Mouse (Mus musculus): Measurements from ENCODE around the gene Zmynd12. TPM values are rescaled to one million over a fixed set of nuclear protein-coding genes. Genes with fewer than 3 reads are reported as not detected.

Zmynd12 gene
- polyA plus RNA-seq, 1 experiment from 2014 or later: not detected

GRCm38 (mm10) chr4:119450436-119450835, 27.8 kb downstream of the Zmynd12 start:
- Histone ChIP-seq H3K4me1 (ENCODE audit: control insufficient read depth, insufficient read depth, low read length) (no peaks in the 10 kb centered on the region), H3K9ac (replicated peaks; ENCODE audit: low read length) (no peak overlapping the region), H3K9me3 (replicated peaks; ENCODE audit: control insufficient read depth, low read length) (no peaks in the 10 kb centered on the region), H3K27ac (replicated peaks; ENCODE audit: low read depth, low read length) (no peak overlapping the region), H3K27me3 (ENCODE audit: control insufficient read depth, insufficient read depth, low read length) (no peaks in the 10 kb centered on the region), H3K4me3 (ENCODE audit: low read depth, low read length) (no peak overlapping the region), H3K4me2 (ENCODE audit: low read depth, low read length) (no peak overlapping the region), H3K36me3 (replicated peaks; ENCODE audit: control insufficient read depth, insufficient read depth, low read depth, low read length) (no peaks in the 10 kb centered on the region)
- no peak for ATAC-seq (replicated peaks; ENCODE audit: insufficient number of reproducible peaks, low FRiP score, low TSS enrichment, low read depth)
- WGBS: 66% methylated on average over 7 of the region's 7 CpGs
- no peak for DNase-seq (ENCODE audit: low spot score)

- H3K27ac ChIP-seq (replicated peaks; ENCODE audit: low read depth, low read length): no peak overlapping the region
- H3K36me3 ChIP-seq (replicated peaks; ENCODE audit: control insufficient read depth, insufficient read depth, low read depth, low read length): no peaks in the 10 kb centered on the region
- no peak for ATAC-seq (replicated peaks; ENCODE audit: insufficient number of reproducible peaks, low FRiP score, low TSS enrichment, low read depth)
- no peak for DNase-seq (ENCODE audit: low spot score)
- no peak overlapping the region for H3K4me2 ChIP-seq (ENCODE audit: low read depth, low read length)
- H3K27me3 ChIP-seq (ENCODE audit: control insufficient read depth, insufficient read depth, low read length): no peaks in the 10 kb centered on the region
- no peak overlapping the region for H3K9ac ChIP-seq (replicated peaks; ENCODE audit: low read length)
- H3K4me3 ChIP-seq (ENCODE audit: low read depth, low read length): no peak overlapping the region
- no peaks in the 10 kb centered on the region for H3K4me1 ChIP-seq (ENCODE audit: control insufficient read depth, insufficient read depth, low read length)
- WGBS: 70% methylated on average over 5 of the region's 5 CpGs
- H3K9me3 ChIP-seq (replicated peaks; ENCODE audit: control insufficient read depth, low read length): no peaks in the 10 kb centered on the region
These were observed 30.5 kb downstream of the Zmynd12 start for GRCm38 (mm10) chr4:119453128-119453527.

- WGBS: 13% methylated on average over 6 of the region's 6 CpGs
- Histone ChIP-seq H3K4me1 (ENCODE audit: control insufficient read depth, insufficient read depth, low read length) (no peaks in the 10 kb centered on the region), H3K27me3 (ENCODE audit: control insufficient read depth, insufficient read depth, low read length) (no peaks in the 10 kb centered on the region), H3K4me2 (ENCODE audit: low read depth, low read length) (no peak overlapping the region), H3K9ac (replicated peaks; ENCODE audit: low read length) (no peak overlapping the region), H3K36me3 (replicated peaks; ENCODE audit: control insufficient read depth, insufficient read depth, low read depth, low read length) (no peaks in the 10 kb centered on the region), H3K4me3 (ENCODE audit: low read depth, low read length) (no peak overlapping the region), H3K27ac (replicated peaks; ENCODE audit: low read depth, low read length) (no peak overlapping the region), H3K9me3 (replicated peaks; ENCODE audit: control insufficient read depth, low read length) (no peaks in the 10 kb centered on the region)
- DNase-seq (ENCODE audit: low spot score) (no peak), ATAC-seq (replicated peaks; ENCODE audit: insufficient number of reproducible peaks, low FRiP score, low TSS enrichment, low read depth) (0 out of 2 replicates have a peak, but pooled peaks have one; percentile 48)
These were observed 30.9 kb downstream of the Zmynd12 start for GRCm38 (mm10) chr4:119453533-119453932.

GRCm38 (mm10) chr4:119460296-119460695, 37.7 kb downstream of the Zmynd12 start:
- H3K9me3 ChIP-seq (replicated peaks; ENCODE audit: control insufficient read depth, low read length): no peaks in the 10 kb centered on the region
- no peaks in the 10 kb centered on the region for H3K4me1 ChIP-seq (ENCODE audit: control insufficient read depth, insufficient read depth, low read length)
- no peak overlapping the region for H3K4me2 ChIP-seq (ENCODE audit: low read depth, low read length)
- H3K27ac ChIP-seq (replicated peaks; ENCODE audit: low read depth, low read length): no peak overlapping the region
- H3K36me3 ChIP-seq (replicated peaks; ENCODE audit: control insufficient read depth, insufficient read depth, low read depth, low read length): no peaks in the 10 kb centered on the region
- 61% methylated on average over 5 of the region's 5 CpGs for WGBS
- H3K27me3 ChIP-seq (ENCODE audit: control insufficient read depth, insufficient read depth, low read length): no peaks in the 10 kb centered on the region
- no peak for ATAC-seq (replicated peaks; ENCODE audit: insufficient number of reproducible peaks, low FRiP score, low TSS enrichment, low read depth)
- no peak overlapping the region for H3K4me3 ChIP-seq (ENCODE audit: low read depth, low read length)
- DNase-seq (ENCODE audit: low spot score): peak; percentile 47
- H3K9ac ChIP-seq (replicated peaks; ENCODE audit: low read length): no peak overlapping the region

GRCm38 (mm10) chr4:119460728-119461141, 38.1 kb downstream of the Zmynd12 start:
- Histone ChIP-seq H3K9me3 (replicated peaks; ENCODE audit: control insufficient read depth, low read length) (no peaks in the 10 kb centered on the region), H3K36me3 (replicated peaks; ENCODE audit: control insufficient read depth, insufficient read depth, low read depth, low read length) (no peaks in the 10 kb centered on the region), H3K9ac (replicated peaks; ENCODE audit: low read length) (no peak overlapping the region), H3K27me3 (ENCODE audit: control insufficient read depth, insufficient read depth, low read length) (no peaks in the 10 kb centered on the region), H3K4me2 (ENCODE audit: low read depth, low read length) (no peak overlapping the region), H3K4me3 (ENCODE audit: low read depth, low read length) (no peak overlapping the region), H3K27ac (replicated peaks; ENCODE audit: low read depth, low read length) (no peak overlapping the region), H3K4me1 (ENCODE audit: control insufficient read depth, insufficient read depth, low read length) (no peaks in the 10 kb centered on the region)
- WGBS: 49% methylated on average over 8 of the region's 8 CpGs
- peak; percentile 30 for DNase-seq (ENCODE audit: low spot score)
- ATAC-seq (replicated peaks; ENCODE audit: insufficient number of reproducible peaks, low FRiP score, low TSS enrichment, low read depth): peak; percentile 72; the same call in 1 of the 2 replicates

- no peak overlapping the region for H3K4me2 ChIP-seq (ENCODE audit: low read depth, low read length)
- no peaks in the 10 kb centered on the region for H3K27me3 ChIP-seq (ENCODE audit: control insufficient read depth, insufficient read depth, low read length)
- H3K9me3 ChIP-seq (replicated peaks; ENCODE audit: control insufficient read depth, low read length): no peaks in the 10 kb centered on the region
- H3K36me3 ChIP-seq (replicated peaks; ENCODE audit: control insufficient read depth, insufficient read depth, low read depth, low read length): no peaks in the 10 kb centered on the region
- ATAC-seq (replicated peaks; ENCODE audit: insufficient number of reproducible peaks, low FRiP score, low TSS enrichment, low read depth) (no peak), DNase-seq (ENCODE audit: low spot score) (no peak)
- WGBS: 88% methylated on average over 3 of the region's 3 CpGs
- no peak overlapping the region for H3K4me3 ChIP-seq (ENCODE audit: low read depth, low read length)
- H3K4me1 ChIP-seq (ENCODE audit: control insufficient read depth, insufficient read depth, low read length): no peaks in the 10 kb centered on the region
- H3K27ac ChIP-seq (replicated peaks; ENCODE audit: low read depth, low read length): no peak overlapping the region
- no peak overlapping the region for H3K9ac ChIP-seq (replicated peaks; ENCODE audit: low read length)
These were observed 39.8 kb downstream of the Zmynd12 start for GRCm38 (mm10) chr4:119462457-119462856.

GRCm38 (mm10) chr4:119462858-119463755, 40.5 kb downstream of the Zmynd12 start:
- H3K36me3 ChIP-seq (replicated peaks; ENCODE audit: control insufficient read depth, insufficient read depth, low read depth, low read length): no peaks in the 10 kb centered on the region
- no peaks in the 10 kb centered on the region for H3K27me3 ChIP-seq (ENCODE audit: control insufficient read depth, insufficient read depth, low read length)
- no peaks in the 10 kb centered on the region for H3K4me1 ChIP-seq (ENCODE audit: control insufficient read depth, insufficient read depth, low read length)
- no peak overlapping the region for H3K4me3 ChIP-seq (ENCODE audit: low read depth, low read length)
- peak; percentile 28 for DNase-seq (ENCODE audit: low spot score)
- H3K9ac ChIP-seq (replicated peaks; ENCODE audit: low read length): no peak overlapping the region
- no peak overlapping the region for H3K27ac ChIP-seq (replicated peaks; ENCODE audit: low read depth, low read length)
- no peak overlapping the region for H3K4me2 ChIP-seq (ENCODE audit: low read depth, low read length)
- 60% methylated on average over 11 of the region's 11 CpGs for WGBS
- no peak for ATAC-seq (replicated peaks; ENCODE audit: insufficient number of reproducible peaks, low FRiP score, low TSS enrichment, low read depth)
- H3K9me3 ChIP-seq (replicated peaks; ENCODE audit: control insufficient read depth, low read length): no peaks in the 10 kb centered on the region

- no peaks in the 10 kb centered on the region for H3K36me3 ChIP-seq (replicated peaks; ENCODE audit: control insufficient read depth, insufficient read depth, low read depth, low read length)
- ATAC-seq (replicated peaks; ENCODE audit: insufficient number of reproducible peaks, low FRiP score, low TSS enrichment, low read depth) (no peak), DNase-seq (ENCODE audit: low spot score) (no peak)
- H3K4me3 ChIP-seq (ENCODE audit: low read depth, low read length): no peak overlapping the region
- no peaks in the 10 kb centered on the region for H3K27me3 ChIP-seq (ENCODE audit: control insufficient read depth, insufficient read depth, low read length)
- no peak overlapping the region for H3K27ac ChIP-seq (replicated peaks; ENCODE audit: low read depth, low read length)
- H3K9ac ChIP-seq (replicated peaks; ENCODE audit: low read length): no peak overlapping the region
- H3K4me1 ChIP-seq (ENCODE audit: control insufficient read depth, insufficient read depth, low read length): no peaks in the 10 kb centered on the region
- H3K4me2 ChIP-seq (ENCODE audit: low read depth, low read length): no peak overlapping the region
- WGBS: 80% methylated on average over 13 of the region's 13 CpGs
- no peaks in the 10 kb centered on the region for H3K9me3 ChIP-seq (replicated peaks; ENCODE audit: control insufficient read depth, low read length)
These were observed 41.3 kb downstream of the Zmynd12 start for GRCm38 (mm10) chr4:119463756-119464419.

Measured in embryonic facial prominence, embryonic 11.5 days (tissue).